Mouse (Mus musculus) forebrain, embryonic 10.5 days (tissue): ENCODE data around the gene Elp6. TPM values are rescaled to one million over a fixed set of nuclear protein-coding genes. Genes with fewer than 3 reads are reported as not detected.

Experiments
- DNase-seq: peaks from one replicate; pipeline ENCODE4 v3.0.0-alpha.2; 2017; ENCODE audit warnings: low spot score; ENCODE audit errors: extremely low spot score
- H3K27ac ChIP-seq: fragments of 300-500 bp; sonication (generic); 2 replicates; pipeline ENCODE4 v1.5.1; 2016; ENCODE audit warnings: mild to moderate bottlenecking
- H3K27me3 ChIP-seq: fragments of 300-500 bp; sonication (generic); 2 replicates; pipeline ENCODE4 v1.6.1; 2016; ENCODE audit warnings: mild to moderate bottlenecking; ENCODE audit not compliant: poor library complexity, severe bottlenecking
- H3K36me3 ChIP-seq: fragments of 300-500 bp; sonication (generic); replicated peaks from 2 replicates; pipeline ENCODE4 v1.6.1; 2016; ENCODE audit warnings: mild to moderate bottlenecking, moderate library complexity
- H3K4me1 ChIP-seq: fragments of 300-500 bp; sonication (generic); 2 replicates; pipeline ENCODE4 v1.6.1; 2016
- H3K4me3 ChIP-seq: fragments of 300-500 bp; sonication (generic); 2 replicates; pipeline ENCODE4 v1.5.1; 2016; ENCODE audit warnings: mild to moderate bottlenecking, moderate library complexity
- H3K9me3 ChIP-seq: fragments of 300-500 bp; sonication (generic); 2 replicates; pipeline ENCODE4 v1.6.1; 2016; ENCODE audit warnings: mild to moderate bottlenecking, moderate library complexity
- WGBS: fragments of 180-500 bp; shearing (Covaris S2); methylation state at CpG from one replicate; pipeline ENCODE4 v1.1.7; 2016; 5-methylcytosine and 5-hydroxymethylcytosine counted together
- polyA plus RNA-seq: library from polyadenylated mRNA; unstranded; fragments of >200 nt; fragmentation: Nextera tagmentation; extraction: Ambion mirVana; gene quantifications from 2 replicates; pipeline ENCODE4 v1.2.1, GENCODE M21; 2016

The Elp6 gene
- polyA plus RNA-seq, 1 experiment from 2014 or later: 47.2 TPM

DNA sequence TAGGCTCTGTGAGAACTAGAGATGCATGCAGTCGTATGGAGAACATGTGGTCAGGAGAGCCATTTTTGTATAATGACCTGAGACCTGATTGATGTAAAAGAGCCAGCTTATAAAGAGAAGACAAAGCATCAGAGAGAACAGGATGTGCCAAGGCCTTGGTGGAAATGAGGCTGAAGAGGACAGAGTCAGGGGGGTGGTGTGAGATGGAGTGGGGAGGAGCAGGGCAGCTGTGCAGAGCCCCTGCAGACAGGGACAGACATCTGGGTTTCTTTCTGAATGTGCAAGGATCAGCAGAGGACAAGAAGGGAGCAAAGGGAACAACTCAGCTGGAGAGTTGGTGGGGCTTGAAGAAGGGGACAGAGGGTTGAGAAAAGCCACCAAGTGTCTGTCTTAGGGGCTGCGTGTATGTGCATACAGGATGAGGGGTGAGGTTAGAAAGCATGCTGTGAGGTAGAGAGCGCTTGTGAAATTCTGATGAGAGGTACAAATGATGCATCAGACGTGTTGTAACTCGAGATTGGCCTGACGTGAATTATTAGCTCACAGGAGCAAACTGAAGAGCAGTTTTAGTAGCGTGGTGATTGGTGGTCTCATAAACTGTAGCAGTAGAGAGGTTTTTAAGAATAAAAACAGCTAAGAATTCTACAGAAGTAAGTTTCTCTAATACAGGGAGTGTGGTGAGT is 40.2 kb downstream of the Elp6 start:
- no peak overlapping the region for H3K4me3 ChIP-seq
- H3K27ac ChIP-seq: no peak overlapping the region
- no peak for DNase-seq
- H3K9me3 ChIP-seq: no peaks in the 10 kb centered on the region
- no peaks in the 10 kb centered on the region for H3K27me3 ChIP-seq
- H3K36me3 ChIP-seq: no peaks in the 10 kb centered on the region
- H3K4me1 ChIP-seq: 0 out of 2 replicates have a peak, but pooled peaks cover 9% of the 10 kb centered on the region
- WGBS: 85% methylated on average over 7 of the region's 7 CpGs

DNA sequence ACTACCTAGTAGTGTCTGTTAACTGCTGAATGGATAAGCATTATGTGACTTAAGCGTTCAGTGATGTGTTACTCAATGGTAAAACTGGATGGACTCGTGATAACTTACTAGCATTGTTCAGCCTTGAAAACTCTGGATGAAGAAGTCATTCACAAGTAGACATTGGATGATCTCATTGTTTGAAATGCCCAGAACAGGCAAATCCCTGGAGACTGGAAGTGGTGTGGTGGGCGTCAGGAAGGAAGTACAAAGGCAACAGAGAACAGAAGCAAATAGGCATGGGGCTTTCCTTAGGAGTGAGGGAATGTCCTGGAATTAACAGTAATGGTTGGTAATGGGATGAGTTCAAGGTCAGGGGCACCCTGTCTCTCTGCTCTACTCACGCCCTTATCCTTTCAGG is 43.9 kb downstream of the Elp6 start:
- 86% methylated on average over 4 of the region's 4 CpGs for WGBS
- Histone ChIP-seq H3K4me1 (peaks cover 10% of the 10 kb centered on the region; the same call in 1 of the 2 replicates), H3K36me3 (peaks cover 10% of the 10 kb centered on the region), H3K9me3 (no peaks in the 10 kb centered on the region), H3K4me3 (no peak overlapping the region), H3K27me3 (no peaks in the 10 kb centered on the region), H3K27ac (no peak overlapping the region)
- DNase-seq: no peak

DNA sequence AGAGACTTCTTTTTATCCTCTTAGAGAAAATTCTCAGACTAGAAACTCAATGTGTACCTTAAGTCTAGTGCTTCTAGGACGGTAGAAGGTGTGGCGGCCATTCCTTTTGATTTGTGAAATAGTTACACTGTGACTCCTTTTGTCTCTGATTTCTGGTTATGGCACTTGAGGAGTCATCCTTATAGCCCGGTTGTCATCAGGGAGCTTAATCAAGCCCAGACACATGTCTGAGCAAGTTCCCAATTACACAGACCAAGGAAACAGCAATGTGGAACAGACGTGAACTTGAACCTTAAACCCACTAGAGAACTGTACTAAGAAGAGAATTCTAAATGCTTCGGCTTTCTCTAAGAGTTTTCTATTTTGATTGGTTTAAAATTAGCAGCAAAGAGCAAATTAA is 45.2 kb downstream of the Elp6 start:
- H3K9me3 ChIP-seq: no peaks in the 10 kb centered on the region
- 89% methylated on average over 5 of the region's 5 CpGs for WGBS
- H3K4me1 ChIP-seq: peaks cover 8% of the 10 kb centered on the region; the same call in 1 of the 2 replicates
- no peak overlapping the region for H3K27ac ChIP-seq
- DNase-seq: no peak
- no peaks in the 10 kb centered on the region for H3K27me3 ChIP-seq
- no peak overlapping the region for H3K4me3 ChIP-seq
- peaks cover 21% of the 10 kb centered on the region for H3K36me3 ChIP-seq

DNA sequence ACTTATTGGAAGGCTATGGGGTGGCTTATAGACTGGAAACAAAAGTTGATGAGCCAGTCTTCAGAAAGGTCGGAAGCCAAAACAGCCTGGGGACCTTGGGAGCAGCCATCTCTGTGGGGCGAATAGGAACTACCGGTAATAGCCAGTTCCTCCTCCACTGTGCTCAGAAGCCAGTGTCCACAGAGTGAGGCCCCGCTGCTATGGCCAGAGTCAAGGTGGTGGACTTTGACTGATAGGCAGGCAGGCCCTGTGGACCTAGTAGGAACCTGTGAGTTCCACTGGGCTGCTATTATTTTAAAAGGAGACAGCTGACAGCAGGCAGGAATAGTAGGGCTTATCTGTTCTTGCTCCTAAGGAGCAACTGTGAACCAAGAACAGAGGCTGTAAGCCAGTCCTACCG is 45.6 kb downstream of the Elp6 start:
- H3K36me3 ChIP-seq: peaks cover 25% of the 10 kb centered on the region
- WGBS: 89% methylated on average over 5 of the region's 5 CpGs
- H3K27me3 ChIP-seq: no peaks in the 10 kb centered on the region
- H3K9me3 ChIP-seq: no peaks in the 10 kb centered on the region
- H3K27ac ChIP-seq: no peak overlapping the region
- no peak for DNase-seq
- peaks cover 7% of the 10 kb centered on the region; the same call in 1 of the 2 replicates for H3K4me1 ChIP-seq
- H3K4me3 ChIP-seq: no peak overlapping the region

- DNase-seq: no peak
- WGBS: 87% methylated on average over 2 of the region's 2 CpGs
- Histone ChIP-seq H3K9me3 (no peaks in the 10 kb centered on the region), H3K27ac (no peak overlapping the region), H3K36me3 (peaks cover 32% of the 10 kb centered on the region), H3K4me1 (peaks cover 7% of the 10 kb centered on the region; the same call in 1 of the 2 replicates), H3K4me3 (no peak overlapping the region), H3K27me3 (no peaks in the 10 kb centered on the region)
These were observed 46.4 kb downstream of the Elp6 start for GRCm38 (mm10) chr9:110351350-110351749.

DNA sequence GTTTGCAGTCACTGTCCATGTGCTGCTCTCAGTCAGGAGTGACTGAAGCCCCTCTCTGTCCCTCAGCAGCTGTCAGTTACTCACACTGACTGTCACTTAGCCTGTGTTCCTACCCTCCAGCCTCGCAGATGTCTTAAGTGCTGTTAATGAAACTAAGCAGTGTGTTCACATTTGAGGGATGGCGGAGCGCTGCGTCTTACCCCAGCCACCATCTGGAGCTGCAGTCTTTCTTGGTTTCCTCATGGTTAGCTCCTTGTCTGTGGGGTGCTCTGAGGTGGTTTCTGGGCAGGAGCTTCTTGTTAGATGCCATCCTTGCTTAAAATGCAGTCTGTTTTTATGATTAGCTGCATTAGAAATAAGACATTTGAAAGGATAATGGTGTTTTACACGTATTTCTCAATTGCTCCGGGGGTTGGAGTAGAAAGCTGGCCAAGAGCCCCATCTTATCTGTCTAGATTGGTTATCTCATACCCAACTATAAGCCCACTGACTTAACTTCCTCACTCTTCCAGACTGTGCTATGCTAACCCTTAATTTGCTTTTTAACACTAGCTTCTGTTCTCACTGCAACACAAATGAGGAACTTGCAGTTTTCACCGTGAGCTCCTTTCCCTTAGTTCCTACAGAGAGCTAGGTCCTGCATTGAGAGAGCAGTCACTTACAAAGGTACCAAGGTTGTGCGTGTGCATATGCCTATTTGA is 47.1 kb downstream of the Elp6 start:
- Histone ChIP-seq H3K27ac (no peak overlapping the region), H3K4me1 (peaks cover 7% of the 10 kb centered on the region; the same call in 1 of the 2 replicates), H3K27me3 (no peaks in the 10 kb centered on the region), H3K4me3 (no peak overlapping the region), H3K36me3 (peaks cover 35% of the 10 kb centered on the region), H3K9me3 (no peaks in the 10 kb centered on the region)
- no peak for DNase-seq
- WGBS: 92% methylated on average over 8 of the region's 8 CpGs

- no peaks in the 10 kb centered on the region for H3K9me3 ChIP-seq
- no peak overlapping the region for H3K4me3 ChIP-seq
- peaks cover 63% of the 10 kb centered on the region for H3K36me3 ChIP-seq
- H3K27me3 ChIP-seq: no peaks in the 10 kb centered on the region
- WGBS: 78% methylated on average over 2 of the region's 2 CpGs
- H3K27ac ChIP-seq: no peak overlapping the region
- no peaks in the 10 kb centered on the region for H3K4me1 ChIP-seq
- DNase-seq: no peak
These were observed 53.4 kb downstream of the Elp6 start for GRCm38 (mm10) chr9:110358341-110358740.

DNA sequence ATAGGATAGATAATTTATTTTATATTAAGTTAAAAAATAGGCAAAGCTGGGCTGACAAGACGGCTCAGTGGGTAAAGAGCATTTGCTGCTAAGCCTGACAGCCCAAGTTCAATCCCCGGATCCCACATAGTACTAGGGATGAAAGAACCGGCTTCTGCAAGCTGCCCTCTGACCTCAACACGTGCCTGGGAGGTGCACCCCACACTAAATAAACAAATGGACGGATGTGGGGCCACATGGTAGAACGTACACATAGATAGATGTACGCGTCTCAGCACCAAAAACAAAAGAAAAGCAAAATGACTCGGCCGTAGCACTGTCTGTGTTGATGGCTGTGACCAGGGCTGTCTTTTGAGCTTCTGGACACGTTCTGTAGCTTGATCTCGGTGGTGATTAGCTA is 56.3 kb downstream of the Elp6 start:
- peaks cover 64% of the 10 kb centered on the region for H3K36me3 ChIP-seq
- no peaks in the 10 kb centered on the region for H3K27me3 ChIP-seq
- H3K27ac ChIP-seq: no peak overlapping the region
- no peaks in the 10 kb centered on the region for H3K9me3 ChIP-seq
- H3K4me1 ChIP-seq: peaks cover under 1% of the 10 kb centered on the region; the same call in 1 of the 2 replicates
- H3K4me3 ChIP-seq: no peak overlapping the region
- WGBS: 86% methylated on average over 12 of the region's 12 CpGs
- no peak for DNase-seq

DNA sequence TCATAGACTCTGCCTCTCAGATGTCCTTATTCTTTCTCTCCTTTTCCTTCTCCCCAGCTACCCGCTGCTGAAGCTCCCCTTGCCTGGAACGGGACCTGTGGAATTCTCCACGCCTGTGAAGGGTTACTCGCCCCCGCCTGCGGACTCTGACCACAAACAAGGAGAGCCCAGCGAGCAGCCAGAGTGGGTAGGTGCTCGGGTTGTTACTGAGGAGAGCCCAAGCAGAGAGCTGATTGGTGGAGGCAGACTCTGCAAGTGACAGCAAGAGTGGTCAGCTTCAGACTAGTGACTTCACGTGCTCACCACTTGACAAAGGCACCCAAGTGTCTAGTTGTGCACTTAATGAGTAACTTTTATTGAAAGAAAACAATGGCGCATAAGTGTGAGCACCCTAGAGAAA is 57.4 kb downstream of the Elp6 start:
- 89% methylated on average over 10 of the region's 10 CpGs for WGBS
- no peaks in the 10 kb centered on the region for H3K27me3 ChIP-seq

DNA sequence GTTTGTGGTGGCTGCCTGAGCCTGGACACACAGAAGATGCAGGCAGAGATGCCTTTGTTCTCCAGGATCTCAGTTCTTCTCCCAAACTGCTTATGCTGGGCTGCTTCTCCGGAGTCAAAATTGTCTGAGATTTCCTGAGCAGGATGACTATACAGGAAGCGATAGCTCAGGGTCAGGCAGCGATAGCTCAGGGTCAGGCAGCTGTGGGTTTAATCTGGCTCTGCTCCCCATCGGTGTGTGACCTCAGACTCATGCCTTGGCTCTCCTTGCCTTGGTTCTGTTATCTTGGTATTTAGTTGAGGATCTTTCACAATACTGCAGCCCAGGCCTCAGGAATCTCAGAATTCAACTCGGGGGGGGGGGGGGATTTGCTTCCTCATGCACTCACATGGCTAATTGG is 61.8 kb downstream of the Elp6 start:
- Histone ChIP-seq H3K27ac (no peak overlapping the region), H3K27me3 (no peaks in the 10 kb centered on the region), H3K4me3 (no peak overlapping the region), H3K4me1 (peaks cover 6% of the 10 kb centered on the region), H3K9me3 (no peaks in the 10 kb centered on the region), H3K36me3 (peaks cover 65% of the 10 kb centered on the region)
- no peak for DNase-seq
- WGBS: 77% methylated on average over 5 of the region's 5 CpGs

More for the DNA sequence above, 57.4 kb downstream of the Elp6 start:
- peaks cover 6% of the 10 kb centered on the region for H3K4me1 ChIP-seq
- no peak overlapping the region for H3K27ac ChIP-seq
- no peak overlapping the region for H3K4me3 ChIP-seq
- H3K9me3 ChIP-seq: no peaks in the 10 kb centered on the region
- peaks cover 67% of the 10 kb centered on the region for H3K36me3 ChIP-seq
- DNase-seq: no peak

DNA sequence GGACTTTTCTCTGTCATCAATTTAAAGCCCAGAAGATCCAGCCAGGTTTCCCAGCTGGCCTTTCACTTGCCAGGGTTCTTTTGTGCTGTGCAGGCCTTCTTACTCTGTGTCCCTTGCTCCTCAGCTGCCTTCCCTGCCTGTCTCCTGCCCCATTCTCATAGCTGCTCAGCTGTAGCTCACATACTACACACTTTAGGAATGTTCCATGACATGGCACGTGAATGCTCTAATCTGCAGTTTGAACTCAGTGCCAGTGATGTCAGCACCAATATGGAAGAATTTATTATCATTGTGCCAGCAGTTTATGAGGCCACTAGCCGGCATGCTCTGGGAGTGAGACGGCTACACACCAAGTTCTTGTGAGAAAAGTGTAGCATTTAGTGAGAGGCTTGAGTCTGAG is 64.9 kb downstream of the Elp6 start:
- no peak for DNase-seq
- H3K9me3 ChIP-seq: no peaks in the 10 kb centered on the region
- no peak overlapping the region for H3K4me3 ChIP-seq
- H3K27me3 ChIP-seq: no peaks in the 10 kb centered on the region
- 91% methylated on average over 3 of the region's 3 CpGs for WGBS
- H3K36me3 ChIP-seq: peaks cover 71% of the 10 kb centered on the region
- peaks cover 6% of the 10 kb centered on the region for H3K4me1 ChIP-seq
- H3K27ac ChIP-seq: no peak overlapping the region
